Mouse (Mus musculus) forebrain, embryonic 15.5 days (tissue): ENCODE results near the gene Rhox11. TPM values are rescaled to one million over a fixed set of nuclear protein-coding genes. Genes with fewer than 3 reads are reported as not detected.
"Not testable (repeated sequence)": the region's sequence is repeated elsewhere in the genome, so short reads cannot be mapped to it uniquely, and the experiment has no call there.

Source experiments
- ATAC-seq: fragments of 200-750 bp; cut with Nextera tagmentation; replicated peaks from 2 replicates; pipeline ENCODE4 v1.8.0; 2017; ENCODE audit warnings: mild to moderate bottlenecking, moderate TSS enrichment, moderate library complexity
- H3K27ac ChIP-seq: fragments of 300-500 bp; sonication (generic); replicated peaks from 2 replicates; pipeline ENCODE4 v1.5.1; 2015; ENCODE audit warnings: mild to moderate bottlenecking, inconsistent platforms
- H3K27me3 ChIP-seq: fragments of 300-500 bp; sonication (generic); 2 replicates; pipeline ENCODE4 v1.6.1; 2015; ENCODE audit warnings: inconsistent platforms
- H3K36me3 ChIP-seq: fragments of 300-500 bp; sonication (generic); 2 replicates; pipeline ENCODE4 v1.6.1; 2015; ENCODE audit warnings: mild to moderate bottlenecking, inconsistent platforms
- H3K4me1 ChIP-seq: fragments of 300-500 bp; sonication (generic); 2 replicates; pipeline ENCODE4 v1.6.1; 2015; ENCODE audit warnings: inconsistent platforms
- H3K4me2 ChIP-seq: fragments of 300-500 bp; sonication (generic); replicated peaks from 2 replicates; pipeline ENCODE4 v1.6.1; 2015; ENCODE audit warnings: mild to moderate bottlenecking, inconsistent platforms
- H3K4me3 ChIP-seq: fragments of 300-500 bp; sonication (generic); 2 replicates; pipeline ENCODE4 v1.5.1; 2015; ENCODE audit warnings: mild to moderate bottlenecking, inconsistent platforms
- H3K9ac ChIP-seq: fragments of 300-500 bp; sonication (generic); replicated peaks from 2 replicates; pipeline ENCODE4 v1.6.1; 2015; ENCODE audit warnings: mild to moderate bottlenecking, inconsistent platforms
- H3K9me3 ChIP-seq: fragments of 300-500 bp; sonication (generic); 2 replicates; pipeline ENCODE4 v1.6.1; 2016; ENCODE audit warnings: inconsistent platforms
- WGBS: fragments of 180-500 bp; shearing (Covaris S2); methylation state at CpG from one replicate; pipeline ENCODE4 v1.1.7; 2015; ENCODE audit warnings: mixed read lengths; 5-methylcytosine and 5-hydroxymethylcytosine counted together
- polyA plus RNA-seq: library from polyadenylated mRNA; unstranded; fragments of >200 nt; fragmentation: Nextera tagmentation; extraction: Ambion mirVana; gene quantifications from 2 replicates; pipeline ENCODE4 v1.2.1, GENCODE M21; 2015

The Rhox11 gene
- not detected in 2 replicates for polyA plus RNA-seq

- H3K9ac ChIP-seq: no peak within 1 kb of the TSS
- no peak for ATAC-seq
Observed at GRCm38 (mm10) chrX:38085041-38085440, at the start of gene Rhox11. Gene Rhox11, minus strand, starts transcription at chrX:38085141.

GRCm38 (mm10) chrX:38121478-38121877, 36.5 kb upstream of the Rhox11 start:
- H3K4me1 ChIP-seq: no peaks in the 10 kb centered on the region
- no peak overlapping the region for H3K27ac ChIP-seq
- no peaks in the 10 kb centered on the region for H3K27me3 ChIP-seq
- 89% methylated on average over 30 of the region's 34 CpGs for WGBS
- no peak for ATAC-seq
- no peak overlapping the region for H3K4me2 ChIP-seq
- no peak overlapping the region for H3K4me3 ChIP-seq
- H3K9me3 ChIP-seq: peaks cover 6% of the 10 kb centered on the region; the same call in 1 of the 2 replicates
- no peaks in the 10 kb centered on the region for H3K36me3 ChIP-seq
- no peak overlapping the region for H3K9ac ChIP-seq

More at GRCm38 (mm10) chrX:38085041-38085440, at the start of gene Rhox11:
- H3K27ac ChIP-seq: no peak within 1 kb of the TSS
- 84% methylated on average over 9 of the region's 9 CpGs for WGBS
- no peaks in the 10 kb centered on the region for H3K36me3 ChIP-seq
- no peaks in the 10 kb centered on the region for H3K27me3 ChIP-seq
- no peaks in the 10 kb centered on the region for H3K9me3 ChIP-seq
- no peak within 1 kb of the TSS for H3K4me3 ChIP-seq
- no peaks in the 10 kb centered on the region for H3K4me1 ChIP-seq
- no peak within 1 kb of the TSS for H3K4me2 ChIP-seq

- Histone ChIP-seq H3K4me1 (no peaks in the 10 kb centered on the region), H3K27me3 (no peaks in the 10 kb centered on the region), H3K36me3 (no peaks in the 10 kb centered on the region), H3K4me3 (no peak within 1 kb of the TSS), H3K9me3 (peaks cover 6% of the 10 kb centered on the region; the same call in 1 of the 2 replicates), H3K27ac (no peak within 1 kb of the TSS), H3K4me2 (no peak within 1 kb of the TSS), H3K9ac (no peak within 1 kb of the TSS)
- no peak for ATAC-seq
- 96% methylated on average over 20 of the region's 20 CpGs for whole genome bisulfite sequencing
Observed at GRCm38 (mm10) chrX:38120982-38121381, 36.0 kb upstream of the Rhox11 start, which contains the start of gene Rhox13. Gene Rhox13, plus strand, starts transcription at chrX:38121219.

GRCm38 (mm10) chrX:38110807-38111206, 25.9 kb upstream of the Rhox11 start, which contains the start of gene Rhox12:
Gene Rhox12, minus strand, starts transcription at chrX:38110907.
- Histone ChIP-seq H3K4me1 (no peaks in the 10 kb centered on the region), H3K36me3 (no peaks in the 10 kb centered on the region), H3K9me3 (no peaks in the 10 kb centered on the region), H3K27ac (no peak within 1 kb of the TSS), H3K27me3 (no peaks in the 10 kb centered on the region), H3K9ac (no peak within 1 kb of the TSS), H3K4me3 (no peak within 1 kb of the TSS), H3K4me2 (no peak within 1 kb of the TSS)
- ATAC-seq: no peak
- 72% methylated on average over 4 of the region's 4 CpGs for WGBS

GRCm38 (mm10) chrX:38084226-38084625, 715 bp downstream of the Rhox11 start:
- H3K9me3 ChIP-seq: no peaks in the 10 kb centered on the region
- no peak overlapping the region for H3K27ac ChIP-seq
- H3K4me3 ChIP-seq: no peak overlapping the region
- ATAC-seq: no peak
- no peaks in the 10 kb centered on the region for H3K27me3 ChIP-seq
- no peak overlapping the region for H3K4me2 ChIP-seq
- H3K36me3 ChIP-seq: no peaks in the 10 kb centered on the region
- no peaks in the 10 kb centered on the region for H3K4me1 ChIP-seq
- WGBS: 16% methylated on average over 12 of the region's 12 CpGs
- no peak overlapping the region for H3K9ac ChIP-seq

- 89% methylated on average over 11 of the region's 11 CpGs for WGBS
- no peak within 1 kb of the TSS for H3K4me3 ChIP-seq
- H3K9me3 ChIP-seq: no peaks in the 10 kb centered on the region
- H3K27me3 ChIP-seq: no peaks in the 10 kb centered on the region
- no peaks in the 10 kb centered on the region for H3K4me1 ChIP-seq
- no peak for ATAC-seq
- no peak within 1 kb of the TSS for H3K27ac ChIP-seq
- H3K36me3 ChIP-seq: no peaks in the 10 kb centered on the region
- H3K9ac ChIP-seq: no peak within 1 kb of the TSS
- H3K4me2 ChIP-seq: no peak within 1 kb of the TSS
Observed at GRCm38 (mm10) chrX:38066175-38066574, 18.8 kb downstream of the Rhox11 start, which contains the start of gene Rhox10. Gene Rhox10, plus strand, starts transcription at chrX:38066475.

GRCm38 (mm10) chrX:38061544-38061943, 23.4 kb downstream of the Rhox11 start:
- WGBS: 3% methylated on average over 1 of the region's 1 CpGs
- H3K27me3 ChIP-seq: no peaks in the 10 kb centered on the region
- no peak overlapping the region for H3K4me2 ChIP-seq
- H3K27ac ChIP-seq: no peak overlapping the region
- no peak overlapping the region for H3K4me3 ChIP-seq
- ATAC-seq: no peak
- no peak overlapping the region for H3K9ac ChIP-seq
- no peaks in the 10 kb centered on the region for H3K4me1 ChIP-seq
- H3K9me3 ChIP-seq: no peaks in the 10 kb centered on the region
- no peaks in the 10 kb centered on the region for H3K36me3 ChIP-seq

- not testable (repeated sequence) for H3K4me2 ChIP-seq, H3K4me1 ChIP-seq, H3K9me3 ChIP-seq, H3K27me3 ChIP-seq, ATAC-seq, H3K4me3 ChIP-seq, H3K36me3 ChIP-seq, H3K9ac ChIP-seq, H3K27ac ChIP-seq
Observed at GRCm38 (mm10) chrX:38043014-38043413, 41.9 kb downstream of the Rhox11 start, which contains the start of gene Btg1-ps2. Gene Btg1-ps2, minus strand, starts transcription at chrX:38043114.

GRCm38 (mm10) chrX:38039666-38040065, 45.3 kb downstream of the Rhox11 start:
- no peak overlapping the region for H3K9ac ChIP-seq
- no peak overlapping the region for H3K27ac ChIP-seq
- no peaks in the 10 kb centered on the region for H3K9me3 ChIP-seq
- H3K27me3 ChIP-seq: no peaks in the 10 kb centered on the region
- H3K4me2 ChIP-seq: no peak overlapping the region
- H3K4me3 ChIP-seq: no peak overlapping the region
- H3K4me1 ChIP-seq: no peaks in the 10 kb centered on the region
- no peaks in the 10 kb centered on the region for H3K36me3 ChIP-seq
- 91% methylated on average over 5 of the region's 5 CpGs for WGBS
- no peak for ATAC-seq

- H3K4me1 ChIP-seq: no peaks in the 10 kb centered on the region
- H3K4me3 ChIP-seq: no peak overlapping the region
- no peaks in the 10 kb centered on the region for H3K27me3 ChIP-seq
- H3K27ac ChIP-seq: no peak overlapping the region
- no peaks in the 10 kb centered on the region for H3K36me3 ChIP-seq
- ATAC-seq: no peak
- H3K4me2 ChIP-seq: no peak overlapping the region
- no peak overlapping the region for H3K9ac ChIP-seq
- no peaks in the 10 kb centered on the region for H3K9me3 ChIP-seq
- 44% methylated on average over 2 of the region's 2 CpGs for whole genome bisulfite sequencing
Observed at GRCm38 (mm10) chrX:38033841-38034240, 51.1 kb downstream of the Rhox11 start.

Other genes with a start within 250 kb of the Rhox11 start
- not detected in 2 replicates for gene Rhox8, start 206.2 kb downstream of the Rhox11 start, polyA plus RNA-seq
- not detected in 2 replicates for gene Rhox7b, start 187.9 kb downstream of the Rhox11 start, polyA plus RNA-seq
- not detected in 2 replicates for gene Rhox9, start 183.4 kb downstream of the Rhox11 start, polyA plus RNA-seq
- gene Btg1-ps1, start 66.3 kb downstream of the Rhox11 start, polyA plus RNA-seq: not detected in 2 replicates
- gene Btg1-ps2, start 42.0 kb downstream of the Rhox11 start, polyA plus RNA-seq: not detected in 2 replicates
- not detected in 2 replicates for gene Rhox10, start 18.7 kb downstream of the Rhox11 start, polyA plus RNA-seq
- gene Rhox12, start 25.8 kb upstream of the Rhox11 start, polyA plus RNA-seq: not detected in 2 replicates
- gene Rhox13, start 36.1 kb upstream of the Rhox11 start, polyA plus RNA-seq: not detected in 2 replicates
- 5.4 and 5.9 TPM in 2 replicates for gene Zbtb33, start 104.7 kb upstream of the Rhox11 start, polyA plus RNA-seq
- 11.5 and 13.2 TPM in 2 replicates for gene Tmem255a, start 167.3 kb upstream of the Rhox11 start, polyA plus RNA-seq
- 0.05 TPM in 1 of 2 replicates, not detected in the other for gene Atp1b4, start 231.0 kb upstream of the Rhox11 start, polyA plus RNA-seq